Mouse (Mus musculus): Measurements from ENCODE around the gene Gm8108. TPM values are rescaled to one million over a fixed set of nuclear protein-coding genes. Genes with fewer than 3 reads are reported as not detected.
A peak's percentile ranks its signal among the peaks of the same experiment; 100 is the strongest.
"Not testable (repeated sequence)": the region's sequence is repeated elsewhere in the genome, so short reads cannot be mapped to it uniquely, and the experiment has no call there.

The Gm8108 gene
- total RNA-seq (2021) (under 1 TPM; 0.31 to 0.66 TPM), polyA plus RNA-seq (2012; rRNA removed) (0.41 and 0.61 TPM in 2 replicates)
- long read RNA-seq: 0 reads

DNA sequence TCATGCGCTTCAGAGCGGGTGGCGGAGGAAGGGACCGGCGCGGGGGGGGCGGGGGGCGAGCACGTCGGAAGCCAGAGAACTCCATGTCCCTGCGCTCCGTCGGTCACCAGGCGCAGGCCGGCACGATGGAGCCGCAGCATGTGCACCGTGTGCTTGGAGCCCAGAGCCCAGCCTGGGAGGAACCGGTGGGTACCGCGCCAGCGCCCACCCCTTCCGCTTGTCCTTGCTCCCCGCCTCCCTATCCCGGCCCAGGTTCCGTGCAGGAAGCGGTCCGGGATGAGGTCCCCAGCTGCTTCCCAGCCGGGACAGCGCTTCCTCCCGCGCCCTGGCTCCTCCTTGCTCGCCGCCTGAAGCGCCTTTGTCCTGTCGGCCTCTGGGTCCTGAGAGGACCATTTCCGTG lies at the start of gene Gm8108:
Gene Gm8108, plus strand, starts transcription at position 101 of the 400 bp plus-strand sequence.
- intact Hi-C loops (cut with DNase I); H3K4me3 ChIP-seq; H3K4me1 ChIP-seq (ENCODE audit: control insufficient read depth, insufficient read depth, low read length); H3K27ac ChIP-seq; H3K27me3 ChIP-seq (ENCODE audit: control insufficient read depth, insufficient read depth, low read length); H3K36me3 ChIP-seq (ENCODE audit: control insufficient read depth, insufficient read depth, low read length); H3K9ac ChIP-seq (ENCODE audit: low read depth, low read length); H3K79me2 ChIP-seq (replicated peaks; ENCODE audit: control insufficient read depth, insufficient read depth, low read length): not testable (repeated sequence)
- 5% methylated on average over 35 of the region's 37 CpGs for WGBS
- peak; percentile 32 to 50 for DNase-seq

- not testable (repeated sequence) for H3K27ac ChIP-seq
Measured at GRCm38 (mm10) chr14:4083820-4084219, 26.5 kb upstream of the Gm8108 start, which contains the start of gene Gm3115. Gene Gm3115 (plus strand): TSS chr14:4084120.

GRCm38 (mm10) chr14:4141646-4142045 lies 31.3 kb downstream of the Gm8108 start:
- 85% methylated on average over 4 of the region's 4 CpGs for WGBS
- H3K36me3 ChIP-seq (ENCODE audit: control insufficient read depth, insufficient read depth, low read length); H3K27ac ChIP-seq; intact Hi-C loops (cut with DNase I); H3K4me3 ChIP-seq; DNase-seq; H3K9ac ChIP-seq (ENCODE audit: low read depth, low read length); H3K4me1 ChIP-seq (ENCODE audit: control insufficient read depth, insufficient read depth, low read length); H3K79me2 ChIP-seq (replicated peaks; ENCODE audit: control insufficient read depth, insufficient read depth, low read length); H3K27me3 ChIP-seq (ENCODE audit: control insufficient read depth, insufficient read depth, low read length): not testable (repeated sequence)

More at GRCm38 (mm10) chr14:4083820-4084219, 26.5 kb upstream of the Gm8108 start, which contains the start of gene Gm3115:
- H3K79me2 ChIP-seq (replicated peaks; ENCODE audit: control insufficient read depth, insufficient read depth, low read length); H3K36me3 ChIP-seq (ENCODE audit: control insufficient read depth, insufficient read depth, low read length); DNase-seq; H3K9ac ChIP-seq (ENCODE audit: low read depth, low read length); H3K4me1 ChIP-seq (ENCODE audit: control insufficient read depth, insufficient read depth, low read length); H3K27me3 ChIP-seq (ENCODE audit: control insufficient read depth, insufficient read depth, low read length); H3K4me3 ChIP-seq; intact Hi-C loops (cut with DNase I): not testable (repeated sequence)
- 48% methylated on average over 3 of the region's 3 CpGs for WGBS

- intact Hi-C loops (cut with DNase I); H3K9ac ChIP-seq (ENCODE audit: low read depth, low read length); H3K4me3 ChIP-seq; H3K27me3 ChIP-seq (ENCODE audit: control insufficient read depth, insufficient read depth, low read length); DNase-seq; H3K36me3 ChIP-seq (ENCODE audit: control insufficient read depth, insufficient read depth, low read length); H3K79me2 ChIP-seq (replicated peaks; ENCODE audit: control insufficient read depth, insufficient read depth, low read length); H3K27ac ChIP-seq; H3K4me1 ChIP-seq (ENCODE audit: control insufficient read depth, insufficient read depth, low read length): not testable (repeated sequence)
- WGBS: 54% methylated on average over 1 of the region's 2 CpGs
Measured at GRCm38 (mm10) chr14:4164730-4165129, 54.4 kb downstream of the Gm8108 start, which contains the start of gene Gm3127. Gene Gm3127 (plus strand): TSS chr14:4165030.

GRCm38 (mm10) chr14:4182030-4182429 lies 71.7 kb downstream of the Gm8108 start:
- H3K27me3 ChIP-seq (ENCODE audit: control insufficient read depth, insufficient read depth, low read length); H3K4me3 ChIP-seq; DNase-seq; H3K9ac ChIP-seq (ENCODE audit: low read depth, low read length); H3K4me1 ChIP-seq (ENCODE audit: control insufficient read depth, insufficient read depth, low read length); H3K27ac ChIP-seq; H3K79me2 ChIP-seq (replicated peaks; ENCODE audit: control insufficient read depth, insufficient read depth, low read length); H3K36me3 ChIP-seq (ENCODE audit: control insufficient read depth, insufficient read depth, low read length); intact Hi-C loops (cut with DNase I): not testable (repeated sequence)
- WGBS: 9% methylated on average over 13 of the region's 14 CpGs

Other genes with a start within 250 kb of the Gm8108 start
- not detected for gene Gm2916, start 226.4 kb upstream of the Gm8108 start, total RNA-seq (2021)
- gene Gm2916, start 226.4 kb upstream of the Gm8108 start, polyA plus RNA-seq (2012; rRNA removed): not detected in 2 replicates
- gene Gm3029, start 178.8 kb upstream of the Gm8108 start, total RNA-seq (2021): not detected
- not detected in 2 replicates for gene Gm3029, start 178.8 kb upstream of the Gm8108 start, polyA plus RNA-seq (2012; rRNA removed)
- not detected for gene Gm3095, start 147.0 kb upstream of the Gm8108 start, total RNA-seq (2021)
- 0.25 and 0.26 TPM in 2 replicates for gene Gm3095, start 147.0 kb upstream of the Gm8108 start, polyA plus RNA-seq (2012; rRNA removed)
- gene Gm3099, start 112.1 kb upstream of the Gm8108 start, total RNA-seq (2021): not detected
- not detected in 2 replicates for gene Gm3099, start 112.1 kb upstream of the Gm8108 start, polyA plus RNA-seq (2012; rRNA removed)
- under 1 TPM in 1 of 2 experiments, not detected in 1; 0.57 TPM for gene Gm5796, start 86.6 kb upstream of the Gm8108 start, total RNA-seq (2021)
- gene Gm5796, start 86.6 kb upstream of the Gm8108 start, polyA plus RNA-seq (2012; rRNA removed): 0.14 TPM in 1 of 2 replicates, not detected in the other
- gene Gm3115, start 26.4 kb upstream of the Gm8108 start, total RNA-seq (2021): under 1 TPM in 1 of 2 experiments, not detected in 1; 0.16 TPM
- gene Gm3115, start 26.4 kb upstream of the Gm8108 start, polyA plus RNA-seq (2012; rRNA removed): not detected in 2 replicates
- not detected for gene Gm3127, start 54.5 kb downstream of the Gm8108 start, total RNA-seq (2021)
- not detected in 2 replicates for gene Gm3127, start 54.5 kb downstream of the Gm8108 start, polyA plus RNA-seq (2012; rRNA removed)
- not detected for gene Gm2974, start 72.0 kb downstream of the Gm8108 start, total RNA-seq (2021)
- 0.51 TPM in 1 of 2 replicates, not detected in the other for gene Gm2974, start 72.0 kb downstream of the Gm8108 start, polyA plus RNA-seq (2012; rRNA removed)
- not detected for gene Gm3138, start 139.1 kb downstream of the Gm8108 start, total RNA-seq (2021)
- not detected in 2 replicates for gene Gm3138, start 139.1 kb downstream of the Gm8108 start, polyA plus RNA-seq (2012; rRNA removed)
- not detected for gene Gm3149, start 206.8 kb downstream of the Gm8108 start, total RNA-seq (2021)
- not detected in 2 replicates for gene Gm3149, start 206.8 kb downstream of the Gm8108 start, polyA plus RNA-seq (2012; rRNA removed)
- under 1 TPM in 1 of 2 experiments, not detected in 1; 0.16 TPM for gene 2610042L04Rik, start 224.2 kb downstream of the Gm8108 start, total RNA-seq (2021)
- not detected in 2 replicates for gene 2610042L04Rik, start 224.2 kb downstream of the Gm8108 start, polyA plus RNA-seq (2012; rRNA removed)